Mouse (Mus musculus): Measurements from ENCODE around the gene Frmpd1. TPM values are rescaled to one million over a fixed set of nuclear protein-coding genes. Genes with fewer than 3 reads are reported as not detected.

Gene Frmpd1
- polyA plus RNA-seq, 1 experiment from 2014 or later, result 1.6 TPM

GRCm38 (mm10) chr4:45212342-45213063 is 27.8 kb downstream of the Frmpd1 start:
- no peak overlapping the region for H3K9ac ChIP-seq (ENCODE audit: low read length)
- no peak overlapping the region for H3K4me2 ChIP-seq (ENCODE audit: low read depth, low read length)
- no peaks in the 10 kb centered on the region for H3K36me3 ChIP-seq (ENCODE audit: control insufficient read depth, insufficient read depth, low read length)
- H3K9me3 ChIP-seq (replicated peaks; ENCODE audit: control insufficient read depth, low read length), result no peaks in the 10 kb centered on the region
- ATAC-seq (ENCODE audit: insufficient read depth, low FRiP score), result no peak
- H3K4me3 ChIP-seq (replicated peaks; ENCODE audit: low read length), result no peak overlapping the region
- no peak overlapping the region for H3K27ac ChIP-seq (ENCODE audit: low read length)
- 53% methylated on average over 11 of the region's 11 CpGs for WGBS
- no peaks in the 10 kb centered on the region; the same call in 1 of the 2 replicates for H3K4me1 ChIP-seq (ENCODE audit: control insufficient read depth, insufficient read depth, low read length)
- H3K27me3 ChIP-seq (ENCODE audit: control insufficient read depth, insufficient read depth, low read length), result no peaks in the 10 kb centered on the region

- no peaks in the 10 kb centered on the region for H3K9me3 ChIP-seq (replicated peaks; ENCODE audit: control insufficient read depth, low read length)
- H3K27me3 ChIP-seq (ENCODE audit: control insufficient read depth, insufficient read depth, low read length), result no peaks in the 10 kb centered on the region
- no peak for ATAC-seq (ENCODE audit: insufficient read depth, low FRiP score)
- H3K4me1 ChIP-seq (ENCODE audit: control insufficient read depth, insufficient read depth, low read length), result no peaks in the 10 kb centered on the region
- H3K36me3 ChIP-seq (ENCODE audit: control insufficient read depth, insufficient read depth, low read length), result no peaks in the 10 kb centered on the region
- H3K27ac ChIP-seq (ENCODE audit: low read length), result no peak overlapping the region
- H3K9ac ChIP-seq (ENCODE audit: low read length), result no peak overlapping the region
- no peak overlapping the region for H3K4me2 ChIP-seq (ENCODE audit: low read depth, low read length)
- 83% methylated on average over 8 of the region's 8 CpGs for WGBS
- no peak overlapping the region for H3K4me3 ChIP-seq (replicated peaks; ENCODE audit: low read length)
Measured at GRCm38 (mm10) chr4:45219946-45220345, 35.3 kb downstream of the Frmpd1 start.

DNA sequence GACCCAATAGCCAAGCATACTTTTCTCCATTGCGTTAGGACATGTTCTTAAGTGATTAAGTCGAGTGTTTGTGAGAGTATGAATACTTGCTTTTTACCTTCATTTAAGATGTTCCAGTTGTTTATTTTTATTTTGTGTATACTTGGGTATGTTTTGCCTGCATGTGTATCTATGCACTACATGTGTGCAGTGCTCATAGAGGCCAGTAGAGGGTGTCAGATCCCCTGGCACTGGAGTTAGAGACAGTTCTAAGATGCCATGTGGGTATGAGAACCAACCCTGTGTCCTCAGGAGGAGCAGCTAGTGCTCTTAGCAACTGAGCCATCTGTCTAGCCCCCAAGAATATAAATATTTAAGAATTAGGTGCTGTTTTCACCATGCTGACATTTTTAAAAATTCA is 37.7 kb downstream of the Frmpd1 start:
- H3K4me1 ChIP-seq (ENCODE audit: control insufficient read depth, insufficient read depth, low read length), result no peaks in the 10 kb centered on the region
- H3K27ac ChIP-seq (ENCODE audit: low read length), result no peak overlapping the region
- no peaks in the 10 kb centered on the region for H3K9me3 ChIP-seq (replicated peaks; ENCODE audit: control insufficient read depth, low read length)
- no peak overlapping the region for H3K9ac ChIP-seq (ENCODE audit: low read length)
- no peak for ATAC-seq (ENCODE audit: insufficient read depth, low FRiP score)
- no peaks in the 10 kb centered on the region for H3K27me3 ChIP-seq (ENCODE audit: control insufficient read depth, insufficient read depth, low read length)
- H3K4me3 ChIP-seq (replicated peaks; ENCODE audit: low read length), result no peak overlapping the region
- 88% methylated on average over 2 of the region's 2 CpGs for WGBS
- no peaks in the 10 kb centered on the region for H3K36me3 ChIP-seq (ENCODE audit: control insufficient read depth, insufficient read depth, low read length)
- no peak overlapping the region for H3K4me2 ChIP-seq (ENCODE audit: low read depth, low read length)

DNA sequence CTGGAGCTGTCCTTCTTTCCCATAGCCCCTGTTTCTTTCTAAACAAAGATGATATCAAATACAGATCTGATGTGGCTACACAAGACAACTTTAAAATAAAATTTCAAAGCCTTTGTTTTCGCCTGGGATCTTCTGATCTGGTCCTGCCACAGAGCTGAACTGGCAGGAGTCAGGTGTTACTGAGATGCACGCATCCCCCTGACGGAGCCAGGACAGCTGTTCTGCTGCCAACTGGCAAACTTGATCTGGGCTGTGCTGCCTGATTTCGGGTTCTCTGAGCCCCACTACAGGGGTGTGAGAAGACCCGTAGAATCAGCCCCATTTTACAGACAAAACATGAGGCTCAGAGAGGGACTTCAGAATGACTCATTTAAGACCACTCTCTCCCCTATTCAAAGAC is 45.6 kb downstream of the Frmpd1 start:
- Histone ChIP-seq H3K9ac (ENCODE audit: low read length) (no peak overlapping the region), H3K4me3 (replicated peaks; ENCODE audit: low read length) (no peak overlapping the region), H3K36me3 (ENCODE audit: control insufficient read depth, insufficient read depth, low read length) (no peaks in the 10 kb centered on the region), H3K9me3 (replicated peaks; ENCODE audit: control insufficient read depth, low read length) (no peaks in the 10 kb centered on the region), H3K27me3 (ENCODE audit: control insufficient read depth, insufficient read depth, low read length) (no peaks in the 10 kb centered on the region), H3K27ac (ENCODE audit: low read length) (no peak overlapping the region), H3K4me2 (ENCODE audit: low read depth, low read length) (no peak overlapping the region), H3K4me1 (ENCODE audit: control insufficient read depth, insufficient read depth, low read length) (no peaks in the 10 kb centered on the region)
- 78% methylated on average over 5 of the region's 5 CpGs for WGBS
- ATAC-seq (ENCODE audit: insufficient read depth, low FRiP score), result no peak

DNA sequence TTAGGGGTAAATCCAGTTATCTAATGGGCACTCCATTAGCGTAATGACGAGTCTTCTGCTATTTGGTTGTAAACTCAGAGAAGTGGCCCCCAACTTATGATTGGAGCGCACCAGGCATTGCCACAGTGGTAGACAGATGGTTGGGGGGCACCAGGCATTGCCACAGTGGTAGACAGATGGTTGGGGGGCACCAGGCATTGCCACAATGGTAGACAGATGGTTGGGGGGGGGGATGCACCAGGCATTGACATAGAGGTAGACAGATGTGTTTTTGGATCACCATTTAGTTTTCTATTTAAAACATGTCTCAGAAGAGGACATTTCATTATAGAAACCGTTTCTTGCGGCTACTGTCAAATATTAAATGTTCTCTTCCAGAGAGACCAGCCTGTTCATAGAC is 53.6 kb downstream of the Frmpd1 start:
- H3K4me3 ChIP-seq (replicated peaks; ENCODE audit: low read length), result no peak overlapping the region
- H3K27ac ChIP-seq (ENCODE audit: low read length), result no peak overlapping the region
- H3K4me2 ChIP-seq (ENCODE audit: low read depth, low read length), result no peak overlapping the region
- H3K9ac ChIP-seq (ENCODE audit: low read length), result no peak overlapping the region
- ATAC-seq (ENCODE audit: insufficient read depth, low FRiP score), result no peak
- no peaks in the 10 kb centered on the region for H3K36me3 ChIP-seq (ENCODE audit: control insufficient read depth, insufficient read depth, low read length)
- H3K9me3 ChIP-seq (replicated peaks; ENCODE audit: control insufficient read depth, low read length), result no peaks in the 10 kb centered on the region
- 86% methylated on average over 5 of the region's 5 CpGs for WGBS
- H3K4me1 ChIP-seq (ENCODE audit: control insufficient read depth, insufficient read depth, low read length), result peaks cover 4% of the 10 kb centered on the region; the same call in 1 of the 2 replicates
- H3K27me3 ChIP-seq (ENCODE audit: control insufficient read depth, insufficient read depth, low read length), result no peaks in the 10 kb centered on the region

DNA sequence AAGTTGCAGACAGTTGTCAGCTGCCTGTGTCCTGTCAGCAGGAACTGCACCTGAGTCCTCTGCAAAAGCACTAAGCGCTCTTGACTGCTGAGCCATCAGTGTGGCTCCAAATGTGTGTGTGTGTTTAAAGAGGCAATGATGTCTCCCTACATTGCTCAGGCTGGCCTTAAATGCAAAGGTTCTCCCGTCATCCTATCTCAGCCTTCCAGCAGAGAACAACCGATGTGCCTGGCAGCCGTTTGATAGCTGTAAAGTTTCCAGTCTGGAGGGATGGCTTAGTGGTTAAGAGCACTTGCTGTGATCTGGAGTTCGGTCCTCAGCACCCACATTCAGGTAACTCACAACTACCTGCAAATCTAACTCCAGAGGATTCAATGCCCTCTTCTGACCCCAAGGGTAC is 56.7 kb downstream of the Frmpd1 start:
- Histone ChIP-seq H3K4me2 (ENCODE audit: low read depth, low read length) (no peak overlapping the region), H3K27me3 (ENCODE audit: control insufficient read depth, insufficient read depth, low read length) (no peaks in the 10 kb centered on the region), H3K4me1 (ENCODE audit: control insufficient read depth, insufficient read depth, low read length) (peaks cover 4% of the 10 kb centered on the region; the same call in 1 of the 2 replicates), H3K9ac (ENCODE audit: low read length) (no peak overlapping the region), H3K4me3 (replicated peaks; ENCODE audit: low read length) (no peak overlapping the region), H3K36me3 (ENCODE audit: control insufficient read depth, insufficient read depth, low read length) (no peaks in the 10 kb centered on the region), H3K9me3 (replicated peaks; ENCODE audit: control insufficient read depth, low read length) (no peaks in the 10 kb centered on the region), H3K27ac (ENCODE audit: low read length) (no peak overlapping the region)
- WGBS, result 73% methylated on average over 5 of the region's 5 CpGs
- no peak for ATAC-seq (ENCODE audit: insufficient read depth, low FRiP score)

DNA sequence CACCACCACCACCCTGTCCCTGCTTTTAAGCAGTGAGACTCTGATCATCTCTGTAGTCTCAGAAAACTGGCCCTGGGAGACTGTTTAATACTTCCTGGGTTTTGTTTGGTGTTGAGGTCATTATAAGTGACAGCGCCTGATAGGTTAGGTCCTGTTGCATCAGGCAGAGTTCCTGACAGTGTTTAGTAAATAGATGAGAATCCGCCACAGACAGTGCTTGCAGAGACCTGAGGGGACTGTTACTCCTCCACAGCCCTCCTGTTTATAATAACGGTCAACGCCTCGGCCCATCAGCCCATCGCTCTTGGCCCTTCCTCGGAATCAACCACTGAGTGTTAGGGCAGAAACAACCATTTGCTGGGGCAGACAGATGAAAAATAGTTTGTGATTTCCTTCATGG is 57.5 kb downstream of the Frmpd1 start:
- WGBS, result 46% methylated on average over 7 of the region's 7 CpGs
- no peak for ATAC-seq (ENCODE audit: insufficient read depth, low FRiP score)
- no peaks in the 10 kb centered on the region for H3K9me3 ChIP-seq (replicated peaks; ENCODE audit: control insufficient read depth, low read length)
- H3K4me3 ChIP-seq (replicated peaks; ENCODE audit: low read length), result no peak overlapping the region
- no peaks in the 10 kb centered on the region for H3K36me3 ChIP-seq (ENCODE audit: control insufficient read depth, insufficient read depth, low read length)
- no peaks in the 10 kb centered on the region for H3K27me3 ChIP-seq (ENCODE audit: control insufficient read depth, insufficient read depth, low read length)
- no peak overlapping the region for H3K4me2 ChIP-seq (ENCODE audit: low read depth, low read length)
- H3K4me1 ChIP-seq (ENCODE audit: control insufficient read depth, insufficient read depth, low read length), result peaks cover 4% of the 10 kb centered on the region; the same call in 1 of the 2 replicates
- no peak overlapping the region; the same call in 1 of the 2 replicates for H3K9ac ChIP-seq (ENCODE audit: low read length)
- no peak overlapping the region for H3K27ac ChIP-seq (ENCODE audit: low read length)

DNA sequence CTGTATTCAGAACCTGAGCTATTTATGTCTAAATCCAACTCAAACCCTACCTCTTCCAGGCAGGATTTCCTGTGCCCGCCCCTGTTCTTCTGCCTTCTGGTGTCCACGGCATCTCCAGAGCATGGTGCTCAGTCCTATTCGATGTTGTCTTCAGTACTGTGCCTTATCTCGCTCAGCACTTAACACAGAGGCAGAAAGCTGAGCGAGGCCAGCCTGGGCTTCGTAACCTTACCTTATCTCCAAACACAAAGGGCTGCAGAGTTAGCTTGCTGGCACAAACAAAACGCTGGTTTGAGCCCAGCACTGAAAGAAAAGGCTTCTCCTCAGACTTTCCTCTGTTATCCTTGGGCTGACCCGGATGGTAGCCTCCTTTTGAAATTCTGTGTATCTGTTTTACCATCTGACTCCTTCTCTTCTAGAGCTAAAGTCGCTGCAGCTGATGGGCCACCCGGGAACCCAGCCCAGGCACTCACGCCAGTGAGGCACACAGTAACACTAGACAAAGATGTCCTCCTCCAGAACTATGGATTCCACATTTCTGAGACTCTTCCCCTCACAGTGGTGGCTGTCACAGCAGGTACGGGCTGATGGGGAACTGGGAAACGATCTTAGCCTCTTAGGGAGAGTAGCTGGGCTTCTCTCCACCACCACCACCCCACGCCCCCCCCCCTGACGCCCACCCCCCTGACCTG is 58.7 kb downstream of the Frmpd1 start:
- 38% methylated on average over 15 of the region's 15 CpGs for WGBS
- Histone ChIP-seq H3K4me2 (ENCODE audit: low read depth, low read length) (no peak overlapping the region), H3K9ac (ENCODE audit: low read length) (no peak overlapping the region), H3K27ac (ENCODE audit: low read length) (no peak overlapping the region), H3K9me3 (replicated peaks; ENCODE audit: control insufficient read depth, low read length) (no peaks in the 10 kb centered on the region), H3K36me3 (ENCODE audit: control insufficient read depth, insufficient read depth, low read length) (no peaks in the 10 kb centered on the region), H3K4me1 (ENCODE audit: control insufficient read depth, insufficient read depth, low read length) (peaks cover 4% of the 10 kb centered on the region; the same call in 1 of the 2 replicates), H3K27me3 (ENCODE audit: control insufficient read depth, insufficient read depth, low read length) (no peaks in the 10 kb centered on the region), H3K4me3 (replicated peaks; ENCODE audit: low read length) (no peak overlapping the region)
- ATAC-seq (ENCODE audit: insufficient read depth, low FRiP score), result no peak

DNA sequence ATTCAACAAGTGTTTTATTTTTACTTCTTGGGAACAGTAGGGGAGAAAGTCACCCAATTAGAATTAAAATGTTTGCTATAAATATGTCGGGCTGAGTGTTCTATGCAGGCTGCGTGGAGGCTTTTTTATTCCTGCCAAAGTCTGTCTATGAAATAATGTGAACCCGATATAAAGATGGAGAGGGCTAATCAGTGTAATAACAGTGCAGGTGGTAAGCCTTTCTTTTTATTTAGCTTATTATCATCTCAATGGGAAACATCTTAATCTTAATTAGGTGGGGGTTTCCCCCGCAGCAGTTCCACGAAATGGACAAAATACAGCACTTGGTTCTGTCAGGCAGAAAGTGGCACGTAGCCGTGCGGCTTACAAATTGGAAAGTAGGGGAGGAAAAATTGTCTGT is 66.6 kb downstream of the Frmpd1 start:
- Histone ChIP-seq H3K4me3 (replicated peaks; ENCODE audit: low read length) (no peak overlapping the region), H3K36me3 (ENCODE audit: control insufficient read depth, insufficient read depth, low read length) (no peaks in the 10 kb centered on the region), H3K27me3 (ENCODE audit: control insufficient read depth, insufficient read depth, low read length) (no peaks in the 10 kb centered on the region), H3K4me2 (ENCODE audit: low read depth, low read length) (no peak overlapping the region), H3K4me1 (ENCODE audit: control insufficient read depth, insufficient read depth, low read length) (no peaks in the 10 kb centered on the region), H3K9ac (ENCODE audit: low read length) (no peak overlapping the region), H3K27ac (ENCODE audit: low read length) (no peak overlapping the region), H3K9me3 (replicated peaks; ENCODE audit: control insufficient read depth, low read length) (no peaks in the 10 kb centered on the region)
- ATAC-seq (ENCODE audit: insufficient read depth, low FRiP score), result no peak
- WGBS, result 81% methylated on average over 8 of the region's 8 CpGs
